Mouse (Mus musculus) ovary, postnatal 36 days (tissue): Measurements from ENCODE around the gene Rpl9-ps6.
A peak's percentile ranks its signal among the peaks of the same experiment; 100 is the strongest.

Source experiments
- DNase-seq: peaks from one replicate; pipeline ENCODE4 v3.0.0; 2022; ENCODE audit warnings: low spot score, mixed read lengths

Gene Rpl9-ps6

GRCm38 (mm10) chr19:32466478-32466877 lies at the start of gene Rpl9-ps6:
Gene Rpl9-ps6 (minus strand): TSS chr19:32466578.
- DNase-seq, result no peak

GRCm38 (mm10) chr19:32512518-32512917 lies 46.1 kb upstream of the Rpl9-ps6 start:
- no peak for DNase-seq

- no peak for DNase-seq
Observed at GRCm38 (mm10) chr19:32510962-32511361, 44.6 kb upstream of the Rpl9-ps6 start.

DNA sequence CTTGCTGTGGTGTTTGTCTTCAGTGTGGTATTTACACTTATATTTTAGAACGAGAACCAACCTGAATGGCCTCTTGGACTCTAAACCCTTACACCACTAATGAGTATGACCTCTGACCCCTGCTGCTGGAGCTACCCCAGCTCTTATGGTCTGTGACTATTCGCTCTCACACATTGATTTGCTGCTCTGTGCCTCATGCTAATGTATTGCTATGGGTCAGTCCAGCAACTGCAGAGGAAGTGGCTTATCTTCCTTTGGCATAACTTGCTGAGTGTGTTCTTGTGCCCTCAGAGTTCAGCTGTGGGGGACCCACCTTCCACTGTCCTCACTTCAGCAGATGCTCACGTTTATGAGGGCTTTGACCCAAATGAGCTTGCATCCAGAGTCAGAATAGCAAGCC lies 43.9 kb upstream of the Rpl9-ps6 start:
- DNase-seq, result no peak

- no peak for DNase-seq
Observed at GRCm38 (mm10) chr19:32507526-32507925, 41.1 kb upstream of the Rpl9-ps6 start.

GRCm38 (mm10) chr19:32507100-32507499 lies 40.7 kb upstream of the Rpl9-ps6 start:
- DNase-seq, result no peak

- DNase-seq, result no peak
Observed at GRCm38 (mm10) chr19:32506514-32506913, 40.1 kb upstream of the Rpl9-ps6 start.

DNA sequence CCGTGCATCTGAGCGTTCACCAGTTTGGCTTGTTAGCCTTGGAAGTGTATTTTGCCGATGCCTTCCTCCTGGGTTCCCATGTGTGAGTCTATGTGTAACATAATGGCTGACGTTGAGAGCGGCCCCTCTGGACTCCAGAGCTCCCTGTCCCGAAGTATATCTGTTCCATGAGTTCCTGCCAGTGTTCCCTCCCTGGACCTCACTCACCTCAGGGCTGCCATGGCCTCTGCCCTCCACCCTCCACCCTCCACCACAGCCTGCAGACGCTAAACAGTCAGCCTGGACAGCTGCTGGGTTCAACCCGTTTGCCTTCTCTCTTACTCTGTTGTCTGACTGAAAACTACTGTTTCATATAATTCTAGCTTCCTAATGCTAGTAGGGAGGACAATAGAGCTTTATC lies 39.7 kb upstream of the Rpl9-ps6 start:
- DNase-seq, result no peak

- DNase-seq, result no peak
Observed at GRCm38 (mm10) chr19:32501414-32501813, 35.0 kb upstream of the Rpl9-ps6 start.

- no peak for DNase-seq
Observed at GRCm38 (mm10) chr19:32498002-32498401, 31.6 kb upstream of the Rpl9-ps6 start.

- no peak for DNase-seq
Observed at GRCm38 (mm10) chr19:32497411-32497810, 31.0 kb upstream of the Rpl9-ps6 start.

DNA sequence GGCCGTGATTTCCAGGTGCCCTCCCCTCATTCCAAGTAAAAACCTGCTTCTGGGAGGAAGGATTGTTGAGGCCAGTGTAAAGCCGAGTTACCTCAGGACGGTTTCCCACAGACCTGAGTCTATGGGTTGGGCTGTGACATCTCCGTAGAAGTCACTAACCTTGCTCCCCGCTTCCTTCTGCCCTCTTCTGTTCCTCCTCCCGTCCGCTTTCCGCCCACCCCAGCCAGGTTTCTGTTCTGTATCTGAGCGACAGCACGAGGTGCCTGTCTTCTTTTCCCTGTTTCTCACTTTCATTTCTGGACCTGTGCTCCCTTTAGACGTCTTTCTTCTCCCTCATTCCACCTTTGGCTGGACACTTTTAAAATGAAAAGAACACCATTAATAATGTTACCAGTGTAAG lies 28.7 kb upstream of the Rpl9-ps6 start:
- DNase-seq, result no peak

- DNase-seq, result no peak
Observed at GRCm38 (mm10) chr19:32494611-32495010, 28.2 kb upstream of the Rpl9-ps6 start.

DNA sequence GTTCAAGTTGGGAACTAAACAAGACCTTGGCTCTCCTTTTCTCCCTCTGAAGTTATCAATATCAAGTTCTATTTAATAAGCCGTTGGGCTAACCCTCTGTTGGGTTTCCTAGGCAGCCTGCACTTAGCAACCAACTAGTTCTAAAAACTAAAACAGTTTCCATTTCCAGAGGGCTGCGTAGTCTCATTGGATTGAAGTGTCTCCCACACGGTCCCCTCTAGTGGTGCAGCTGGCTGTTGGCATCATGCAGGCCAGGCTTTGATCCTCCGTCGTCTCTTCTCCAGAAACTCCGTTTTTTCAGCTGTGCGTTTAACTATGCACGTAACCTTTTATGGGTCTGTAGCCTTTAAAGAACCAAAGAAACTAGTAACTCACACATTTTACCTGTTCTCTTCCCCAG lies 27.1 kb upstream of the Rpl9-ps6 start:
- DNase-seq, result no peak

DNA sequence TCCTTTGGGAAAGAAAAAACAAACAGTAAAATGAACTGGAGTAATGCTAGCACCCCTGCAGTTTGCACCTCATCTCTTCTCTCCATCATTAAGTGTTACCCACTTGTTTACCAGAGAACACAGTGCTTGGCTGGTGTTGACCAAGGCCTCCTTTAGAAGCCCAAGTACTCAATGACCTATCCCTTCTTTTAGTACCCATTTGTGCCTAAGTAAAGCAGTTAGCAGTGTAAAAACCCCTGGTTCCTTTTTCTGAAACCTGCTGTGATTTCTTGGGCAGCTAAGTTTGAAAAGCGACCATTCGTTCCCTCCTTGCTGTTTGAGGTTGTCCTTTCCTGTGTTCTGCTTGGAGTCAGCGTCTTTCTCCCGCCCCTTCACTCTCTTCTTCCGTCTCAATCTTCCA lies 26.6 kb upstream of the Rpl9-ps6 start:
- no peak for DNase-seq

GRCm38 (mm10) chr19:32492339-32492738 lies 26.0 kb upstream of the Rpl9-ps6 start:
- DNase-seq, result no peak

DNA sequence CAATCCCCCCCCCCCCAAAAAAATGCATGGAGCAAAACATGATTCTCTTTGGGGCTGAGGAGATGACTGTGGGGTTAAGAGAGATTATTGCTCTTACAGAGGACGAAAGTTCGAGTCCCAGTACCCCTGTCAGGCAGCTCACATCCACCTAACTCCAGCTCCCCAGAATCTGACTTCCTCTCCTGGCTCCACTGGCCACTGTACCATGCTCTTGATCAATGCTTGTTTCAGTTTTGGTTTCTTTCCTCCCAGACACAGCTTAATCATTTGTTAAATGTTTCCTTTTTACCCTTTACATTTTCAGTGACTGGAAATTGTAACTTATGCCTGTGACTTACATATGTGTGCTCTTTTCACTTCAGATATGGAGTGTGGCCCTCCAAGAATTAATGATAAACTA lies 24.6 kb upstream of the Rpl9-ps6 start:
- no peak for DNase-seq

DNA sequence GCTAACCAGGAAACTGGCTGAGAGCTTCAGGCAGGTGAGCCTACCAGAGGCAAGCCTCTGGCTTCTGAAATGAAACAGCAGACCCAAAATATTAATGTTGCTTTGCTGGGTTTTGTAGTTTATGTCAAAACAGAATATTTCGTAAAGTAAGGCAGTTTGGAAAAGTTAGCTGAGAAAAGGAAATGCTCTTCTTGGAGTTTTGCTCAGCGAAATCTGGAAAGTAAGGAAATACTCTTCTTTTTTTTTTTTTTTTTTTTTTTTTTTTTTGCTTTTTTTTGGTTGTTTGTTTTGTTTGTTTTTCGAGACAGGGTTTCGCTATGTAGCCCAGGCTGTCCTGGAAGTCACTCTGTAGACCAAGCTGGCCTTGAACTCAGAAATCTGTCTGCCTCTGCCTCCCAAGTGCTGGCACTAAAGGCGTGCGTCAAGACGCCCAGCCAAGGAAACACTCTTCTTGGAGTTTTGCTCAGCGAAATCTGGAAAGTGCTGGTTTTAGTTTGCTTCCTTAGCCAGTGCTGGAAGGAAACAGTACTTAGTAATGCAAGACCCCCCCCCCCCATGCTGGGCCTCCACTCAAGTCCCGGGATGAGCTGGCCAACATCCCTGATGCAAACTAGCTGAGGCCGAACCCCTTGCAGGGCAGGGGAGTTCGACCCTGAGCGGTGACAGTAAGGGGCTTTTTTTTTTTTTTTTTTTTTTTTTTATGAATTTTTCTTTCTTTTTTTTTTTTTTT lies 23.0 kb upstream of the Rpl9-ps6 start:
- no peak for DNase-seq

DNA sequence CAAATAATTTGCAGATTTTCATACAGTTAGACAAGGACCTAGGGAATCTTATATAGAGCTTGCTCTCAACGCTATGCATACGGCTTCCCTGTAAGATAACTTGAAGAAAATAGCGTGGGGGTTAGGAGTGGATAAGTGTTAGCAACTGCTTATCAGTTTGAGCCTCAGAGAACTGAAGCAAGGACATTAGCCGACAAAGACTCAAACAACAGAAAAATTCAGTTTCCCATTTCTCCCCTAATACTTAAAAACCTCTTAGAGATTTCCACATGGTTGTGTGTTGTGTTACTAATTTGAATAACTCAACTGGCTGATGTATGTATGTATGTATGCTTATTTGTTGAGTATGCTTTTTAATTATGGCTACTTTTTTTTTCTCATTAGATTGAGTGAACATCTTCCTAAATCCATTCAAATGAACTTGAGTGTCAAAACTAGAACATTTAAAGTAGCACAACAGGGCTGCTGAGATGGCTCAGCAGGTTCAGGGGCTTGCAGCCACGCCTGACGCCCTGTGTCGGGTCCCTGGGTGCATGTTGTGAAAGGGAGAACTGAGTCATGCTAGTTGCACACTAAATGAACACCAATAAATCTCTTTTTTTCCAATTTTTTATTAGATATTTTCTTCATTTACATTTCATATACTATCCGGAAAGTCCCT lies 21.3 kb upstream of the Rpl9-ps6 start:
- DNase-seq, result no peak

GRCm38 (mm10) chr19:32486106-32486724 lies 19.8 kb upstream of the Rpl9-ps6 start:
- DNase-seq, result peak; percentile 69

DNA sequence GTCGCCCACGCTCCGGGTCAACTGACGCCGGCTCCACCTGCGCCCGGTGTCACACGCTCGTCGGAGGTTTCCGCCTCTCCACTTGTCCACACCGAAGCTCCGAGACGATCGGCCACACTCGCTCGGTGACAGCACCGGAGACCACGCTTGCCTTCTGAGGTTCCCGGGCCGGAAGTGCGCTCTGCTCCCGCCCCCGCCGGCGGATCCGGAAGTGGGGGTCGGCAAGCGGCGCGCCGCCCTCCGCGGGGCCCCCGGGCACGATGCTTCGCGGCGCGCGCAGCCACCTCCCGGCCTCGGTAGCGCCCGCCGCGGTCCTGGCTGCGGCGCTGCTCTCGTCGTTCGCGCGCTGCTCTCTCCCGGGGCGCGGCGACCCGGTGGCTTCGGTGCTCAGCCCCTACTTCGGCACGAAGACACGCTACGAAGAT lies 19.3 kb upstream of the Rpl9-ps6 start, which contains the start of gene Minpp1:
Gene Minpp1 (plus strand): TSS at position 89 of the 425 bp plus-strand sequence.
- peak; percentile 85 for DNase-seq

DNA sequence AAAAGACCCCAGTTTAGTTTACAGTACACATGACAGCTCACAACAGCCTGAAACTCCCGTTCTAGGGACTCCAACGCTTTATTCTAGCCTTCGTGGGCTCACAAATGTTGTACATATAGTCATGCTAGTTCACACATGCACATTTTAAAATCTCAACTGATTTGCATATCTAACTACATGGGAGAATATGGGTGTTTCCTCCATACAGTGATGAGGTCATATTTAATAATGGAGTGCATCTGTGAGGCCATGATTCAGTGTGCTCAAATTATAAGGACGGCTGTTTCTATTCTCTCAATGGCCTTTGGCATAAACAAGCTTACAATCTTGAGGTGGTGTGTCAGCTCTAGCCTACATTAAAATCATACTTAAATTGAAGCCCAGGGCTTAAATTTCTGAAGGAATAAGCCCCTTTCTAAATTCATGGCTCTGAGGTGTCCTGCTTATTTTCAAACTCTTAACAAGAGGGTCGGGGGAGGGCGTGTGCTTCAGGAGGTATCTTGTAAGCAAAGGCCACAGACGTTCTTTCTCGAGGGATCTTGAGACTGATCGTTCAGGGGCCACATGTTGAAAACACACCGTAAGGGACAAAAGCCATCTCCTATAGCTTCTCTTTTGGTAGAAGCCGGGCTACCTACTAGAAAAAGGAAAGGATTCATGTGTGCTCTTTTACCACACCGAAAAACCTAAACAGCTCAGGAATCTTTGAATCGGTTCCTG lies 18.7 kb upstream of the Rpl9-ps6 start:
- no peak for DNase-seq
